Mouse (Mus musculus) T-cell, adult 2 months (primary cell): ENCODE results near the gene Zfp462.

Experiments used
- DNase-seq: peaks from one replicate; pipeline ENCODE4 v3.0.0; 2022; ENCODE audit warnings: low spot score

Gene Zfp462

DNA sequence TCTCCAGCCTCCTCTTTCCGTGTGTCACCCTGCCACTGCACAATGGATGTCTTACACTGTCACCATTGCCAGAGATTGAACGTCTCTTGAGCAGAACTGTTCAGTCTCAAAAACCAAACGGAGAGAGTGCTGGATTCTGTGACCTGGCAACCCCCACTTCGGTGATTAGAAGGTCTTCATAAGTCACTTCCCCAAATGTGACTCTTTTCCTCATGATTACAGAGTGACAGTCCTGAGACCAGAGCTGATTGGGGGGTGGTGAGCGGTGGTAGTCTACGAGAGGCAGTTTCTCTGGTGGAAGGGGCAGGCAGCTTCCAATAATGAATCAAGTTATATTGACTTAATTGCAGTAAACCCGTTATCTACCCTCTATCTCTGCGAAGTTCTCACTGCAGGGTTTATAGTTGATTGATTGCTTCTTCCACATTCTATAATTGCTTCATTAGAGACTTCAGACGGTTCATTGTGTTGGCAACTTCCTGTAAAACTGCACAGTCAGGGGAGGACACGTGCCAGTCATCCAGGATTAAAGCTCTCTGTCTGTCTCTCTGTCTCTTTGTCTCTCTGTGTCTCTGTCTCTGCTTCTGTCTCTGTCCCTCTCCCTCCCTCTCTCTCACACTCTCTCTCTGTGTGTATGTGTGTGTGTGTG is 173.1 kb downstream of the Zfp462 start:
- DNase-seq: no peak

DNA sequence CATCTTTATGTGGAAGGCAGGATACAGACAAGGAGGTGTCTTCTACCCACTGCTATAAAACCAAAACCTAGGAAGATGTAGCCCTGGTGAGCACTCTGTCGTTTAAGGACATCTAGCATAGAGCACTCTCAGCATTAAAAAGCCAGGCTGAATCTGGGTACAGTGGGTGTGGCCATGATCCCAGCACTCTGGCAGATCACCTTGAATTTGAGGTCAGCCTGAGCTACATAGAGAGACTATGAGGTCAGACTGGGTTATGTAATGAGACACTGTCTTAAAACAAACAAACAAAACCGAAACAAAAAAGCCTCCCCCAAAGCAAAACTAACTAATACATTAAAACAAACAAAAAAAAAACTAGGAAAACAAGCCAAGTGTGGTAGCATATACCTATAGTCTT is 176.3 kb downstream of the Zfp462 start:
- no peak for DNase-seq

DNA sequence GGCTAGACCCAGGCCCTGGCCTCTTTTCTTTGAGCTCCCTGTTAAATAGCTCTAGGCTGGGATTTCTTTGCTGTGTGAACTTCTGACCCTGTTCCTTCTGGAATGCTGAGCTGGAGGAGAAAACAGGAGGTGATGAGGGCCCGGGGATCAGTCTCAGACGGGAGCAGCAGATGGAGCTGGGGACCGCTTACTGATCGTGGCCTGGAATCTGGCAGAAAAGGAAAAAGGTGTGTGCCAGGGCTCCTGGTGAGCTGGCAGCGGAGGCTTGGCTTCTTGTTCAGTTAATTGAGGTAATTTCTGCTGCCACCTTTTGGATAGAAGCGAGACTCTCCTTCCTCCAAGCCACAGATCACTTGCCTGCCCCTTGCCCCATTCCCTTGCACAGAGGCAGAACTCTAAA is 177.1 kb downstream of the Zfp462 start:
- DNase-seq: no peak

DNA sequence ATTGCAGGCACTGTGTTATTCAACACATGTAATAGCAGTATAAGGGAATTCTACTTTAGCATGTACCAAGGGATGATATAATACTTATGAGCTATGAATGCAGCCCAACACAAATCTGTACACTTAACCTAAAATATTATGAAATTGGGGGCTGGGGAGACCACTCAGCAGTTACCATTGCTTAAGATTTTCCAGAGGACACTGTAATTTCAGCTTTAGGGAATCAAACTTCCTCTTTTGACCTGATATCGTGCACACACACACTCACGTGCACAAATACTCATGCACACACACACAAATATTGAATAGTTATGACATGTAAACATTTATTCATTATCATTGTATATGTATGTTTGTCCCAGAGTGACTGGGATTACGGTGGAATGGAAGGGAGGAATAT is 179.3 kb downstream of the Zfp462 start:
- DNase-seq: no peak

DNA sequence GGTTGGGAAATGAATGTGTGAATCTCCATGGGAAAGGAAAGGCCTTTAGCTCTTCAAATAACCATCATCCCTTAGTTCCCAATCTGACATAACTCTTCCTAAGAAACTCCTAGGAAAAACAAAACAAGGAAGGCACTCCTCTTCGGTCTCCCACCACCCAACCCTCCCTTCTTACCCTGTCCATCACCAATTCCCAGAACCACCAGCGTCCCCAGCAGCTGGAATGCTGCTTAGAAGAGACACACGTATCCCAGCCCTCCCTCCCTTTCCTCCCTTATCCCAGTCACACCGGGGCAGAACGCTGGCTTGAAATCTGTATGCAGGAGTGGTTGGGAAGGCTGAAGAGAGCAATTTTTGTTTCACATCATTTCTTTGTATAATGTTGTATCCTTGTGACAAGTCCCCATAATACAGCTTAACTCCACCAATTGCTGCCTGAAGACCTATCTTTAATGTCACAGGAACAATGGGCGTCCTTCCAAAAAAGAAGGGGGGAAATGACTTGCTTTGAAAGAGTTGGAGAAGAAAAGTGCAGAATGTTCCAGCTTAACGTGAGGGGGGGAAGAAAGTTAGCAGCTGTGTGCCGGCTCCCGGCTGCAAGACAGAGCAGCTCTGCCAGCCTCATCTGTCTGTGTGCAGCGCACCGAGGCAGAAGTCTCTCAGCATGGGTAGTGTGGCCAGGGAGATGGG is 180.3 kb downstream of the Zfp462 start:
- DNase-seq: no peak

DNA sequence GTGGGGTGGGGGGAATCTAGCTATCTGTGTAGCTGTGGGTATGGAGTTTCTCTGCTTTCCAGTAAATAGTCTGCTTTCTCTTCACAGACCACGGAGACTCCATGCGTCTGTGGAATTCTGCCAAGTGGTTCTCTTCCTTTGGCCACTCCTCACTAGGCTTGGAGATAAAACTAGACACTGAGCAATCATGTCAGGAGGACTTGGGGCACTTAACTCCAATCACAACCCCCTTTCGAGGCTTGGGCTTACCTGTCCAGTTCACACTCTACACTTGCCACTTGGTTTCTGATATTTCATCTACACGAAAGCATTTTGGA is 180.8 kb downstream of the Zfp462 start:
- no peak for DNase-seq

DNA sequence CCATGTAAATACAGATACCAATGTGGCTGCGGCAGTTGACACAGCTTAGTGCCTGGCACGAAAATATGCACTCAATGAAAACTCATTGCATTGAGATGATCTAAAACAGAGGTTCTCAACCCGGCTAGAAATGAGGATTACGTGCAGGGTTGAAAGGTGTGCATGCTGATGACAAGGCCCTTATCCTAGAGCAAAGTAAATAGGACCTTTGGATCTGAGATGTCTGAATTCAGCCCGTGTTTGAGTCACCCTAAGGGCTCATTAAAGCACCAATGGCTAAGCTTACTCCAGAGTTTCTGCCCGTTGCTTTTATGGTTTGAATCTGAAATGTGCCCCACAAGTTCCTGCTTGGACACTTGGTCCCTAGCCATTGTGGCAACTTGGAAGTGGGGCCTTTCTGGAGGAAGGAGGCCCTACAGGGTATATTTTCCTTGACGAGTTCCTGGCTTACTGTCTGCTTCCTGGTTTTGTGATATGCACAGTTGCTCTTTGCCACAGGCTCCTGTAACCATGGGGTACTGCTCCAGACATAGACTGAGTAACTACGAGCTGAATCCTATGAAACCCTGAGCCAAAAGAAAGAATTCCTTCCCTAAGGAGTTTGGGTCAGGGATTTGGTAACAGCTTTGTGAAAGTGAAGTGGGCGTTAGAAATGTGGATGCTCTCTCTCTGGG is 182.5 kb downstream of the Zfp462 start:
- no peak for DNase-seq

DNA sequence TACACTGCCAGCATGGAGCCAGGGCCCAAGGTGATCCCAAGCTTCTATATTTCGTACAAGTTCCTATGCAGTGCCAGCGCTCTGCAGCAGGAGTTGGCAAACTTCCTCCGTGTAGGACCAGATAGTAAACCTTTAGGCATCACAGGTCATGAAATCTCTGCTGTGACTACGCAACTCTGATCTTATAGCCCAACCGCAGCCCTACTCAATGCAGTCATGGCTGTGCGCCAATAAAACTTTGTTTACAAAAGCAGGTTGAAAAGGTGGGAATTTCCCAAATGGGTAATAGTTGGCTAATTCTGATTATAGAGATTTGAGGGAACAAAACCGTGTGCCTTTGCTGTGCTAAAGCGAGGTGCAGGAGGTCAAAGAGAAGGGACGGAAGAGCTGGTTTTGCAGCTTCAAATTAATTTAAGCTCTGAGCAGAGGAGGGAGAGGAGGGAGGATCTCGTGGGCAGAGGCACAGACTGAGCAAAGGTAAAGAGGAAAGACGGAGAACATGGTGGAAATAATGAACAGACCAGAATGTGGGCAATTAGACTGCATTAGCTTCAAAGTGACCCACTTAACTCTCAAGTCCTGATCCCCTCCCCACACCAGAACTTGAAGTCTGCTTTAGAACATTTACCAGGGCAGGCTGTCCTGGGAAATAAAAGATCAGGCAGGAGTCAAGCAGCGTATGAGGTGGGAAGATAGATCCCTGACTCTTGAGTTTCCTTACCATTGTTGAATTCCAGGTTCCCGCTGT is 183.4 kb downstream of the Zfp462 start:
- DNase-seq: no peak
